Mouse (Mus musculus) midbrain, embryonic 16.5 days (tissue): ENCODE data around the gene Grtp1. TPM values are rescaled to one million over a fixed set of nuclear protein-coding genes. Genes with fewer than 3 reads are reported as not detected.
"Not testable (repeated sequence)": the region's sequence is repeated elsewhere in the genome, so short reads cannot be mapped to it uniquely, and the experiment has no call there.

ENCODE experiments used
- ATAC-seq: fragments of 200-750 bp; cut with Nextera tagmentation; 2 replicates; pipeline ENCODE4 v1.8.0; 2017; ENCODE audit warnings: moderate TSS enrichment
- H3K27ac ChIP-seq: fragments of 300-500 bp; sonication (generic); 2 replicates; pipeline ENCODE4 v1.5.1; 2014; ENCODE audit warnings: mild to moderate bottlenecking, low read length, mixed read lengths
- H3K27me3 ChIP-seq: fragments of 300-500 bp; sonication (generic); 2 replicates; pipeline ENCODE4 v1.6.1; 2014; ENCODE audit warnings: low read depth, low read length, mixed read lengths; ENCODE audit not compliant: control insufficient read depth, insufficient read depth
- H3K36me3 ChIP-seq: fragments of 300-500 bp; sonication (generic); 2 replicates; pipeline ENCODE4 v1.6.1; 2014; ENCODE audit warnings: mild to moderate bottlenecking, low read length, moderate library complexity, mixed read lengths; ENCODE audit not compliant: control insufficient read depth, insufficient read depth
- H3K4me1 ChIP-seq: fragments of 300-500 bp; sonication (generic); 2 replicates; pipeline ENCODE4 v1.6.1; 2014; ENCODE audit warnings: mild to moderate bottlenecking, low read length, mixed read lengths; ENCODE audit not compliant: control insufficient read depth, insufficient read depth
- H3K4me2 ChIP-seq: fragments of 300-500 bp; sonication (generic); 2 replicates; pipeline ENCODE4 v1.6.1; 2014; ENCODE audit warnings: mild to moderate bottlenecking, low read length, mixed read lengths
- H3K4me3 ChIP-seq: fragments of 300-500 bp; sonication (generic); 2 replicates; pipeline ENCODE4 v1.5.1; 2014; ENCODE audit warnings: low read depth, mild to moderate bottlenecking, low read length, moderate library complexity, mixed read lengths
- H3K9ac ChIP-seq: fragments of 300-500 bp; sonication (generic); 2 replicates; pipeline ENCODE4 v1.6.1; 2014; ENCODE audit warnings: low read depth, low read length, mixed read lengths
- H3K9me3 ChIP-seq: fragments of 300-500 bp; sonication (generic); replicated peaks from 2 replicates; pipeline ENCODE4 v1.6.1; 2014; ENCODE audit warnings: mild to moderate bottlenecking, low read length, mixed read lengths; ENCODE audit not compliant: control insufficient read depth, poor library complexity, severe bottlenecking
- WGBS: fragments of 180-500 bp; shearing (Covaris S2); extraction: QIAGEN DNeasy Blood & Tissue Kit; methylation state at CpG from one replicate; pipeline ENCODE4 v1.1.7; 2014; 5-methylcytosine and 5-hydroxymethylcytosine counted together
- polyA plus RNA-seq: library from polyadenylated mRNA; unstranded; fragments of >200 nt; fragmentation: Nextera tagmentation; extraction: Ambion mirVana; gene quantifications from 2 replicates; pipeline ENCODE4 v1.2.1, GENCODE M21; 2015

Gene Grtp1
- polyA plus RNA-seq, 1 experiment from 2014 or later, result 16.9 TPM

- Histone ChIP-seq H3K9me3 (no peaks in the 10 kb centered on the region), H3K27ac (no peak overlapping the region), H3K4me3 (no peak overlapping the region), H3K9ac (no peak overlapping the region), H3K4me2 (no peak overlapping the region), H3K4me1 (peaks cover 9% of the 10 kb centered on the region), H3K27me3 (no peaks in the 10 kb centered on the region), H3K36me3 (0 out of 2 replicates have a peak, but pooled peaks cover 2% of the 10 kb centered on the region)
- ATAC-seq, result no peak
- 76% methylated on average over 9 of the region's 9 CpGs for WGBS
These were observed 45.1 kb downstream of the Grtp1 start for GRCm38 (mm10) chr8:13155358-13155757.

GRCm38 (mm10) chr8:13154099-13154498 lies 46.3 kb downstream of the Grtp1 start:
- Histone ChIP-seq H3K4me2 (no peak overlapping the region), H3K27me3 (no peaks in the 10 kb centered on the region), H3K9me3 (no peaks in the 10 kb centered on the region), H3K36me3 (peaks cover 6% of the 10 kb centered on the region), H3K4me3 (no peak overlapping the region), H3K4me1 (peaks cover 3% of the 10 kb centered on the region; the same call in 1 of the 2 replicates), H3K9ac (no peak overlapping the region), H3K27ac (no peak overlapping the region)
- ATAC-seq, result no peak
- WGBS, result 83% methylated on average over 9 of the region's 9 CpGs

GRCm38 (mm10) chr8:13150929-13151328 lies 49.5 kb downstream of the Grtp1 start:
- ATAC-seq, result no peak
- H3K9ac ChIP-seq, result no peak overlapping the region
- H3K4me2 ChIP-seq, result no peak overlapping the region
- no peaks in the 10 kb centered on the region for H3K27me3 ChIP-seq
- H3K4me3 ChIP-seq, result no peak overlapping the region
- H3K9me3 ChIP-seq, result no peaks in the 10 kb centered on the region
- peaks cover 22% of the 10 kb centered on the region for H3K36me3 ChIP-seq
- 72% methylated on average over 2 of the region's 2 CpGs for WGBS
- H3K4me1 ChIP-seq, result no peaks in the 10 kb centered on the region
- no peak overlapping the region for H3K27ac ChIP-seq

GRCm38 (mm10) chr8:13149866-13150265 lies 50.6 kb downstream of the Grtp1 start:
- ATAC-seq, result no peak
- H3K36me3 ChIP-seq, result peaks cover 30% of the 10 kb centered on the region
- 65% methylated on average over 5 of the region's 5 CpGs for WGBS

GRCm38 (mm10) chr8:13149287-13149686 lies 51.1 kb downstream of the Grtp1 start:
- ATAC-seq, result no peak
- peaks cover 35% of the 10 kb centered on the region for H3K36me3 ChIP-seq
- 93% methylated on average over 2 of the region's 2 CpGs for WGBS
- no peak overlapping the region for H3K4me2 ChIP-seq
- H3K27ac ChIP-seq, result no peak overlapping the region
- H3K9ac ChIP-seq, result no peak overlapping the region
- no peaks in the 10 kb centered on the region for H3K9me3 ChIP-seq
- H3K4me3 ChIP-seq, result no peak overlapping the region
- H3K27me3 ChIP-seq, result no peaks in the 10 kb centered on the region
- H3K4me1 ChIP-seq, result no peaks in the 10 kb centered on the region

More at GRCm38 (mm10) chr8:13149866-13150265, 50.6 kb downstream of the Grtp1 start:
- Histone ChIP-seq H3K9me3 (no peaks in the 10 kb centered on the region), H3K27me3 (no peaks in the 10 kb centered on the region), H3K4me3 (no peak overlapping the region), H3K27ac (no peak overlapping the region), H3K4me1 (no peaks in the 10 kb centered on the region), H3K4me2 (no peak overlapping the region), H3K9ac (no peak overlapping the region)

- H3K27ac ChIP-seq, result no peak overlapping the region
- no peak overlapping the region for H3K4me3 ChIP-seq
- no peaks in the 10 kb centered on the region for H3K4me1 ChIP-seq
- no peaks in the 10 kb centered on the region for H3K27me3 ChIP-seq
- H3K9me3 ChIP-seq, result no peaks in the 10 kb centered on the region
- WGBS, result 97% methylated on average over 2 of the region's 2 CpGs
- no peak overlapping the region for H3K9ac ChIP-seq
- H3K36me3 ChIP-seq, result peaks cover 39% of the 10 kb centered on the region
- ATAC-seq, result no peak
- H3K4me2 ChIP-seq, result no peak overlapping the region
These were observed 51.9 kb downstream of the Grtp1 start for GRCm38 (mm10) chr8:13148476-13148875.

GRCm38 (mm10) chr8:13141681-13142080 lies 58.7 kb downstream of the Grtp1 start:
- H3K4me2 ChIP-seq, result no peak overlapping the region
- H3K4me3 ChIP-seq, result no peak overlapping the region
- H3K27me3 ChIP-seq, result no peaks in the 10 kb centered on the region
- H3K36me3 ChIP-seq, result peaks cover 65% of the 10 kb centered on the region
- H3K9me3 ChIP-seq, result no peaks in the 10 kb centered on the region
- H3K27ac ChIP-seq, result no peak overlapping the region
- H3K4me1 ChIP-seq, result no peaks in the 10 kb centered on the region
- 95% methylated on average over 5 of the region's 5 CpGs for WGBS
- ATAC-seq, result no peak
- no peak overlapping the region for H3K9ac ChIP-seq

- ATAC-seq, result no peak
- WGBS, result 94% methylated on average over 6 of the region's 6 CpGs
These were observed 60.7 kb downstream of the Grtp1 start for GRCm38 (mm10) chr8:13139641-13140182.

GRCm38 (mm10) chr8:13132220-13132619 lies 68.2 kb downstream of the Grtp1 start:
- WGBS, result 72% methylated on average over 9 of the region's 9 CpGs
- not testable (repeated sequence) for H3K27ac ChIP-seq, H3K27me3 ChIP-seq, H3K9me3 ChIP-seq, ATAC-seq, H3K4me1 ChIP-seq, H3K4me3 ChIP-seq, H3K4me2 ChIP-seq, H3K9ac ChIP-seq
- H3K36me3 ChIP-seq, result peaks cover 50% of the 10 kb centered on the region

More at GRCm38 (mm10) chr8:13139641-13140182, 60.7 kb downstream of the Grtp1 start:
- H3K4me1 ChIP-seq, result no peaks in the 10 kb centered on the region
- no peak overlapping the region for H3K27ac ChIP-seq
- H3K9me3 ChIP-seq, result no peaks in the 10 kb centered on the region
- H3K9ac ChIP-seq, result no peak overlapping the region
- no peaks in the 10 kb centered on the region for H3K27me3 ChIP-seq
- H3K4me2 ChIP-seq, result no peak overlapping the region
- H3K4me3 ChIP-seq, result no peak overlapping the region
- H3K36me3 ChIP-seq, result peaks cover 59% of the 10 kb centered on the region
